Mouse (Mus musculus) lung, adult 2 months (tissue): ENCODE data around the gene Hist1h2an. TPM values are rescaled to one million over a fixed set of nuclear protein-coding genes. Genes with fewer than 3 reads are reported as not detected.
"Not testable (repeated sequence)": the region's sequence is repeated elsewhere in the genome, so short reads cannot be mapped to it uniquely, and the experiment has no call there.

ENCODE experiments used
- DNase-seq: peaks from one replicate; pipeline ENCODE4 v3.0.0; 2022
- H3K4me1 ChIP-seq: fragments of 200-500 bp; 2 replicates; pipeline ENCODE4 v1.6.1; 2011; ENCODE audit warnings: low read length; ENCODE audit not compliant: control insufficient read depth, insufficient read depth
- H3K4me3 ChIP-seq: fragments of 200-500 bp; replicated peaks from 2 replicates; pipeline ENCODE3; 2011; ENCODE audit warnings: low read depth, mild to moderate bottlenecking, control low read depth, low read length; ENCODE audit errors: extremely low read depth
- CTCF ChIP-seq: fragments of 200-500 bp; IDR thresholded peaks from 2 replicates; pipeline ENCODE4 v1.5.1; 2011; ENCODE audit warnings: mild to moderate bottlenecking, low read length, control low read depth; ENCODE audit not compliant: insufficient read depth
- POLR2A ChIP-seq: fragments of 200-500 bp; IDR thresholded peaks from 2 replicates; pipeline ENCODE4 v1.6.1; 2011; ENCODE audit warnings: low read depth, mild to moderate bottlenecking, control low read depth, low read length, borderline replicate concordance; ENCODE audit errors: extremely low read depth
- WGBS: fragments of 180-500 bp; shearing (Covaris S2); methylation state at CpG from one replicate; pipeline ENCODE4 v1.1.7; 2018; 5-methylcytosine and 5-hydroxymethylcytosine counted together
- polyA plus RNA-seq: library from polyadenylated mRNA; depleted of rRNA; stranded (reverse); fragments of >200 nt; gene quantifications from 2 replicates; pipeline ENCODE4 v1.2.3, GENCODE M21; 2012; rRNA removed

The Hist1h2an gene
- polyA plus RNA-seq, 1 experiment, result 1.1 TPM

GRCm38 (mm10) chr13:21753051-21753523 is 33.9 kb downstream of the Hist1h2an start:
- no peak for DNase-seq
- WGBS, result 2% methylated on average over 10 of the region's 10 CpGs
- Histone ChIP-seq H3K4me3 (peak overlapping the region; percentile 45), H3K4me1 (peaks cover 8% of the 10 kb centered on the region)
- TF ChIP-seq POLR2A (no peak), CTCF (no peak)

GRCm38 (mm10) chr13:21752356-21752755 is 34.7 kb downstream of the Hist1h2an start:
- Histone ChIP-seq H3K4me3 (no peak overlapping the region), H3K4me1 (peaks cover 8% of the 10 kb centered on the region)
- no peak for DNase-seq
- no peak for TF ChIP-seq CTCF
- TF ChIP-seq POLR2A, result no peak
- 34% methylated on average over 3 of the region's 3 CpGs for WGBS

GRCm38 (mm10) chr13:21751827-21752226 is 35.2 kb downstream of the Hist1h2an start:
- Histone ChIP-seq H3K4me3 (no peak overlapping the region), H3K4me1 (peaks cover 8% of the 10 kb centered on the region)
- TF ChIP-seq POLR2A (no peak), CTCF (no peak)
- DNase-seq, result no peak
- 61% methylated on average over 3 of the region's 3 CpGs for WGBS

- TF ChIP-seq POLR2A (no peak), CTCF (no peak)
- Histone ChIP-seq H3K4me3 (no peak overlapping the region), H3K4me1 (peaks cover 8% of the 10 kb centered on the region)
- DNase-seq, result no peak
Observed at GRCm38 (mm10) chr13:21751417-21751816, 35.6 kb downstream of the Hist1h2an start.

GRCm38 (mm10) chr13:21750159-21751017 is 36.6 kb downstream of the Hist1h2an start, which contains the start of gene Hist1h4k:
TSS of gene Hist1h4k (minus strand) at chr13:21750505.
- WGBS, result under 1% methylated on average over 40 of the region's 56 CpGs
- H3K4me1 ChIP-seq, result not testable (repeated sequence)
- peak; percentile 81 for DNase-seq
- TF ChIP-seq POLR2A, result peak; percentile 79; the same call in 1 of the 2 replicates
- peak within 1 kb of the TSS; percentile 48 for H3K4me3 ChIP-seq

GRCm38 (mm10) chr13:21749387-21750158 is 37.4 kb downstream of the Hist1h2an start:
- Histone ChIP-seq H3K4me1 (peaks cover 7% of the 10 kb centered on the region), H3K4me3 (peak overlapping the region; percentile 41)
- DNase-seq, result no peak
- TF ChIP-seq CTCF (no peak), POLR2A (no peak)
- WGBS, result 9% methylated on average over 5 of the region's 5 CpGs

GRCm38 (mm10) chr13:21745006-21745405 is 42.0 kb downstream of the Hist1h2an start:
- Histone ChIP-seq H3K4me1 (peaks cover 5% of the 10 kb centered on the region; the same call in 1 of the 2 replicates), H3K4me3 (no peak overlapping the region)
- WGBS, result 66% methylated on average over 1 of the region's 1 CpGs
- no peak for DNase-seq
- TF ChIP-seq POLR2A, result no peak
- no peak for TF ChIP-seq CTCF

Other genes with a start within 250 kb of the Hist1h2an start
- gene Olfr1366, start 244.4 kb downstream of the Hist1h2an start, polyA plus RNA-seq, result not detected in 2 replicates
- gene Olfr1535, start 227.3 kb downstream of the Hist1h2an start, polyA plus RNA-seq, result not detected in 2 replicates
- gene Olfr1364, start 205.5 kb downstream of the Hist1h2an start, polyA plus RNA-seq, result not detected in 2 replicates
- not detected in 2 replicates for gene Olfr1362, start 173.2 kb downstream of the Hist1h2an start, polyA plus RNA-seq
- gene Olfr11, start 144.7 kb downstream of the Hist1h2an start, polyA plus RNA-seq, result not detected in 2 replicates
- gene Olfr1361, start 123.8 kb downstream of the Hist1h2an start, polyA plus RNA-seq, result not detected in 2 replicates
- gene Olfr1360, start 109.8 kb downstream of the Hist1h2an start, polyA plus RNA-seq, result not detected in 2 replicates
- gene Olfr1359, start 89.1 kb downstream of the Hist1h2an start, polyA plus RNA-seq, result not detected in 2 replicates
- 0.72 and 1.6 TPM in 2 replicates for gene Hist1h2bl, start 71.1 kb downstream of the Hist1h2an start, polyA plus RNA-seq
- 5.8 and 6.7 TPM in 2 replicates for gene Hist1h2ai, start 70.8 kb downstream of the Hist1h2an start, polyA plus RNA-seq
- 8.2 and 8.6 TPM in 2 replicates for gene Hist1h3h, start 69.6 kb downstream of the Hist1h2an start, polyA plus RNA-seq
- gene Hist1h2bm, start 65.2 kb downstream of the Hist1h2an start, polyA plus RNA-seq, result 0.70 TPM in 1 of 2 replicates, not detected in the other
- gene Hist1h4j, start 52.2 kb downstream of the Hist1h2an start, polyA plus RNA-seq, result 1.3 and 1.4 TPM in 2 replicates
- gene Hist1h4k, start 36.7 kb downstream of the Hist1h2an start, polyA plus RNA-seq, result 5.6 and 9.7 TPM in 2 replicates
- 3.2 and 3.8 TPM in 2 replicates for gene Hist1h2ak, start 33.4 kb downstream of the Hist1h2an start, polyA plus RNA-seq
- gene Hist1h2bn, start 33.1 kb downstream of the Hist1h2an start, polyA plus RNA-seq, result 2.4 and 4.2 TPM in 2 replicates
- 0.41 and 0.57 TPM in 2 replicates for gene Hist1h1b, start 6.6 kb downstream of the Hist1h2an start, polyA plus RNA-seq
- gene Hist1h3i, start 3.8 kb downstream of the Hist1h2an start, polyA plus RNA-seq, result 3.3 and 8.0 TPM in 2 replicates
- gene Hist1h2bp, start 243 bp upstream of the Hist1h2an start, polyA plus RNA-seq, result not detected in 2 replicates
- gene Hist1h2bq, start 23.0 kb upstream of the Hist1h2an start, polyA plus RNA-seq, result 4.7 and 5.0 TPM in 2 replicates
- not detected in 2 replicates for gene Hist1h2ao, start 23.2 kb upstream of the Hist1h2an start, polyA plus RNA-seq
- 3.1 TPM in 1 of 2 replicates, not detected in the other for gene Hist1h4m, start 24.5 kb upstream of the Hist1h2an start, polyA plus RNA-seq
- 11.1 and 13.7 TPM in 2 replicates for gene Hist1h4n, start 45.0 kb upstream of the Hist1h2an start, polyA plus RNA-seq
- 59.2 and 67.3 TPM in 2 replicates for gene Hist1h2ap, start 46.3 kb upstream of the Hist1h2an start, polyA plus RNA-seq
- gene Hist1h2br, start 46.5 kb upstream of the Hist1h2an start, polyA plus RNA-seq, result 3.3 and 6.1 TPM in 2 replicates
- 0.53 and 0.60 TPM in 2 replicates for gene Zfp184, start 157.9 kb upstream of the Hist1h2an start, polyA plus RNA-seq
- gene Pom121l2, start 194.0 kb upstream of the Hist1h2an start, polyA plus RNA-seq, result not detected in 2 replicates
- gene Prss16, start 222.5 kb upstream of the Hist1h2an start, polyA plus RNA-seq, result 0.33 and 0.34 TPM in 2 replicates
- gene Hist1h2ah, start 248.3 kb upstream of the Hist1h2an start, polyA plus RNA-seq, result 0.87 and 1.8 TPM in 2 replicates
- gene Hist1h2bk, start 248.7 kb upstream of the Hist1h2an start, polyA plus RNA-seq, result 0.74 and 3.1 TPM in 2 replicates